Mouse (Mus musculus) frontal cortex, postnatal 36 days (tissue): ENCODE measurements around the gene Shank1.

Experiments
- DNase-seq, 2 experiments: peaks; one replicate each; pipeline ENCODE4 v3.0.0; 2022; ENCODE audit warnings: low spot score in 2 of 2

Gene Shank1

DNA sequence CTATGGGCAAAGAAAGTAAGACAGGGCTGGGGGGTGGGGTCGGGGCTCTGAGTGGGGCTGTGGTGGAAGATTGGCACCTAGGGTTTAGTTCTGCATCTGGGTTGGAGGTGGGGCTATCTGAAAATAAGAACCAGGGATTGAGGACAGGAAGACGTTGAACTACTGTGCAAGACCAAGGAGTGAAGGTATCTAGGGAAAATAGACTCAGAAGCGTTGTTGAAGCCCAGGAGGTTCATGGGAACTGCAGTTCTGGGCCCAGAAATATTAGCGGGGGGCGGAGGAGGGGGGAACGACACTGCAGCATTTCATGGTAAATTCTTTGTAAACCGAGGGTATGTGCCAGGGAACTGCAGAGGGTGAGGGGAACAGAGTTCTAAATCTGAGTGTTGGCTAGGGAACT is 63.4 kb downstream of the Shank1 start:
- no peak for DNase-seq

DNA sequence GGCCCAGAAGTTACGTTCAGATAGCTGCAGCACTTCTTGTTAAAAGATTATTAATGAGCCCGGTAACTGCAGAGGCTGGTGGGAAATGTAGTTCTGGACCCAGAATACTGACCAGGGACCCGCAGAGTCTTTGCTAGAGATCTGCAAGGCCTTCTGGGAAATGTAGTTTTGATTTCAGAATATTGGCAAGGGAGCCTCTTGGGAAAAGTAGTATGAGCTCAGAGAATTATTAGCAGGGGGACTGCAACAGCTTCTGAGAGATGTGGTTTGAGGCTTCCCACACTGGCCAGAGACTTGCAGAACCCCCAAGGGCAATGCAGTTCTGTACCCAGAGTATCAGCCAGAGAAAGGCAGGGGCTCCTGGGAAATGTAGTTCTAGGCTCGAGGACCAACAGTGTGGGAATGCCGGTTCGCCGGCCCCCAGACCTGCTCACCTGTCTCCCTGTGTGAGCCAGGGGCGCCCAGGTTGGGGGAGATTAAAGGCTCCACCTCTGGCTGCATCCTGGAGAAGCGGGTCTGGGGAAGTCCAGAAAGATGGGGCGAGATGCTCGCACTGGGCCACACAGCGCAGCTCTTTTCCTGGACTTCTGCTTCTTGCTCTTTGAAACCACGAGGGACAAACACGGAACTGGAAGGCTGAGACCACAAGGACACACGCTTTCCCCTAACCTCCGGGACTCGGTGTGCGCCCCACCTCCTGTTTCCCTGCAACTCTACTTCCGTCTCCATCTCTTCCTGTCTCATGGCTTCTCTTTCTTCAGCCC is 64.0 kb downstream of the Shank1 start:
- peak; percentile 86 to 97 for DNase-seq

DNA sequence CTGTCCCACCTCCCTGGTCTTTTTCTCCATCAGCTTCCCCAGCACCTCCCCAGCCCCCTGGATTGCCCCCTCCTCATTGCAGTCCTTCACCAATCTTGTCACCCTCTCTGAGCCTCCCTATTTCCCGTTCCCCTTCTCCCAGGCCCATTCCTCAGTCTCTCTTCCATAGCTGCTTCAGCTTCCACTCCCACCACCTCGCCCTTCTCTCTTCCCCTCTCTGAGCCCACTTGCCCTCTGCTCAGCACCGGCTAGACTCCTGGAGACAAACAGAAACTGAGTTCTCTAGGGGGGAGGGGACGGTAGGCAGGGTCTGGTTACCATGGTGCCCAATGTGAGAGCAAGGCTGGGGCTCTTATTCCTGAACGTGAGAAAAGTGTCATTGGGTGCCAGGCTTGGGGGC is 64.7 kb downstream of the Shank1 start:
- no peak for DNase-seq

DNA sequence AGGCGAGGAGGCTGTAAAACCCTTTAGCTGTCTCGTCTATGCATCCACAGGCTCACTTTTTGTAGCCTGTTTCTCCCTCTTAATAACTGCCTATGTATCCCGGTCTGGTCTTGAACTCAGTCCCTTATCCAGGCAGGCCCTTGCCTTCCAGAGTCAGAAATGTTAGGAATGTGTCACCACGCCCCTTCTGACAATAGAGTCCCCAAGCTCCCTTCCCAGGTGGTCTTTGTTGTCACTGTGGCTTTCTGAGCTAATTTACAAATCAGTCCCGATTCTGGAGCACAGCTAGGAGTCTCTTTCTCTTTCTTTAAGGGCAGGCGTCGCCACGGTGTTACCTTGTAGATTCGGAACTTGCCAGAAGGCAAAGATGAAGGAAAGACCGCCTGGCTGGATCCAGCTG is 65.2 kb downstream of the Shank1 start:
- no peak for DNase-seq

DNA sequence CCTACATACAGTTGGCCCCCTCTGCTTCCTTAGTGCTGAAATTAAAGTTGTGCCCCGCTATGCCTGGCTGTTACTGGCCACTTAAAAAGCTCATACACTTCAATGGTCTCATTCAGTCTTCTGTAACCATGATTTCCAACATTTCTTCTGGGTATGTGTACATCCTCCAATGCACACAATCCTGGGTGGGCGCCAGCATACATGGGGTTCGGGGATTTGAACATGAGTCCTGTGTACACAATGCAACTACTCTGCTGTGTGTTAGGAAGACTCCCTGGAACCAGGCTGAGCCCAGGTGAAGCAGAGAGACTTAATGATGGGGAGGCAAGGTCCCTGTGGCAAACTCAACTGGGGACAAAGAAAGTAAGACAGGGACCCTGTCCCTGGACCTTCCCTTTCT is 65.7 kb downstream of the Shank1 start:
- DNase-seq = no peak

DNA sequence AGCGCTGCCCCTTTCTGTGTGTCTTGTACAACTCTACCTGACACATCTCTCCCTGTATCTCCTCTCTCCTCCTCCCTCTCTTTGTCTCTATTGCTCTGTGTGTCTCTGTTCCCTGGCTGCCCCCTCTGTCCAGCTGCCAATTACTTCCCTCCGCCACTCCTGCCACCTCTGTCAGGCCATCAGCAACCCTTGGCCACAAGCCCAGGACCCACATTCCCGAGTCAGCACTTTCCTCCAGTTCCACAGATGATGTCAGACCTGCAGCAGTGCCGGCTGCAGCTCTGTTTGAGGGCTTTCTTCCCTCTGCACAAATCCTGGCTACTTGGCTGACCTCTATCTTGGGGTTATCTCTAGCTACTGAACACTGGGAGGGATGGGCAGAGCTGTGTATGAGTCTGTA is 68.2 kb downstream of the Shank1 start:
- DNase-seq = no peak

DNA sequence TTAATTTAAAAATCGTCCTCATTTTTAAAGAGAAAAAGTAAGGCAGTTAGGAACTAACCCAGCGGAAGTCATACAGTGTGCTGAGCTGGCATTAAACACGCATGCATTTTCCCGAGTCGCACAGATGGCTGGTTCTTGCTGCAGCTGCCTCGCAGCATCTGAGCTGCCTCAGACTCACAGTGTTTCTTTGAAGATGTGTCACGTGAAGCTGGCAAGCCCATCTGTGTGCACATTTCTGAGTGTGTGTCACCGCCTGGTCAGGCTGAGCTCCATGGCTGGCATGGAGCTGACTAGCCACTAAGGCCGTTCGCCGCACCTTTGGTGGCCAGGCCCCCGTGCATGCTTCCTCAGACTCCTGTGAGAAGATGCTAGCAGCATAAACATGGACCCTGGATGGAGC is 72.5 kb downstream of the Shank1 start:
- peak; percentile 81 to 92 for DNase-seq

DNA sequence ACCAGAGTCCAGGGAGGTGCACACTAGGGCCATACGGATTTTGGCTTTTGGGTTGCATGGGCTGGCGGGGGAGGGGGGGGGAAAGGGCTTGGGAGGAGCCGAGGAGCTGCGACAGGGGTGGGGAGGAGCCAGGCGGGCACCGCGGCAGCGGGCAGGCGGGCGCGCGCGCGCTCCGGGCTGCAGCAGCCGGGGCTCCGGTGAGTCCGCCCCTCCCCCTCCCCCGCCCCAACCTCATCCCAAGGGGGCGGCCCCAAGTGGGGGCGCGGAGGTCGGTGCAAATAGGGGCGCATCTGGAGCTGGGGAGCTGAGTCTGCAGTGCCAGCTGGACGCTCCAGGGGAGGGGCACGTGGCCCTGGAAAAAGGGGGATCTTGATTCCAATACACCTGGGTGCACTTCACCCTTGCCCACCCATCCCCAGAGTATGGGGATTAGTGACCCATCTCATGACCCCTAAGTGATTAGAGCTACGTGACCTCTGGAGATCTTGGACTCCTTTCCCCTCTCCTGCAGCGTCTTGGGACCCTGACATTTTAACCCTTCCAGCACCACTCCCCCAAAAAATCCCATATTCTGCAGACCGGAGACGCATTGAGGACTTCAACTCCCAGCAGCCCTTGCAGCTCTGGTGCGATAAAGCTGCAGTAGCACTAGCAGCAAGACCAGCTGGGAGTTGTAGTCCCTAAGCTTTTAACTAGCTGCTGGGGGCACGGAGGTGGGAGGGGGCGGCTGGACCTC is 74.1 kb downstream of the Shank1 start, which contains the start of gene Syt3:
TSS of gene Syt3 (plus strand) at position 123 of the 736 bp plus-strand sequence.
- DNase-seq = peak; percentile 84 to 90

DNA sequence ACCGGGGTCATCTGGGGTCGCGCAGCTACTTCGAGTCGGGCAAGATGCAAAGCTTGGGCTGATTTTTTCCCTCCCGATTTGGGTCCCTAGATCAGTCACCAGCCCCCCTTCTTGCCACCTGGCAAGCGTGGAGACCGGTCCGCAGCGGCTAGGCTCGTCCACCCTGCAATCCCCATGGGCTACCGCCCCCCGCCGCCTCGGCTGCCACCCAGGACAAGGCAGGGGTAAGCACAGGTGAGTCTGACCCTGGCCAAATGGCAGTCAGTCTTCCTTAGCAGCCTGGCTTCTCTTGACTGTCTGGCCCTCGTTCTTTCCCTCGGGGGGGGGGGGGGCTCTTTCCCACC is 74.6 kb downstream of the Shank1 start:
- DNase-seq = no peak

DNA sequence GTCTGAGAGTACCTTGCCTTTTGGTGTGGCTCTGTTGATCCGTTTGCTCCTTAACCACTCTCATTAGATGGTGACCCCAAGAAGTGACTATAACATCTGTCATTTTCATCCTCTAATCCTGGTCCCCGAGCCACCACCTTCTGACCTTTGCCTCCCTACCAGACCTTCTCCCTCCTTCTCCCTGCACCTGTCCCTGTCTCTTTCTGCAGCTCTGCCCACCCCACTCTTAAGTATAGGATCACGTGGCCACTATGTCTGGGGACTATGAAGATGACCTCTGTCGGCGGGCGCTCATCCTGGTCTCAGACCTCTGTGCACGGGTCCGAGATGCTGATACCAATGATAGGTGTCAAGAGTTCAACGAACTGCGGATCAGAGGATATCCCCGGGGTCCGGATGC is 75.7 kb downstream of the Shank1 start, which contains the start of gene 1700008O03Rik:
TSS of gene 1700008O03Rik (minus strand) at position 101 of the 400 bp plus-strand sequence.
- DNase-seq = no peak

DNA sequence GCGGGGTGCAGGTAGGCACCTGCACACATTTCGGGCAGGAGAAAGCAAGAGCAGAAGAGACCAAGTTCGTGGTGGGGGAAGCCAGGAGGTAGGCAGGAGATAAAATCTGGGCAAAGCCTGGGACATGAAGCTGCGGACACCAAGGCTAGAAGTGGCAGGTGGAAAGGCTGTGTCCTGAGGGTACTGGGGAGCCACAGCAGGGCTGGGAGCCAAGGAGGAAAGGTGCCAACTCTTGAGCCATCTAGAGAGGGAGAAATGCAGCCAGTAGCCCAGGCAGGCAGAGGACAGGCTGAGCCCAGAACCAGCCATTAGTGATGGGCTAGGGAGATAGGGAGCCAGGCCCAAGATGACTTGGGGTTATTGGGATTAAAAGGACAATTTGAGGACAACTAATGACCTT is 81.8 kb downstream of the Shank1 start:
- no peak for DNase-seq

DNA sequence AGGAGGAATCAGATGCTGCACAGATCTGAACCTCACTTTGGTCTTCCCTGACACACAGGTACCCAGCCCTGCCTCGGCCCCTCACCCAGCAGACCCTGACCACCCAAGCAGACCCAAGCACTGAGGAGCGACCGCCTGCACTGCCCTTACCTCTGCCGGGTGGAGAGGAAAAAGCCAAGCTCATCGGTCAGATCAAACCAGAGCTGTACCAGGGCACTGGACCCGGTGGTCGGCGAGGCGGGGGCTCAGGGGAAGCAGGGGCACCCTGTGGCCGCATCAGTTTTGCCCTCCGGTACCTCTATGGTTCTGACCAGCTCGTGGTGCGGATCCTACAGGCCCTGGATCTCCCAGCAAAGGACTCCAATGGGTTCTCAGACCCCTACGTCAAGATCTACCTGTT is 82.3 kb downstream of the Shank1 start:
- DNase-seq = no peak

DNA sequence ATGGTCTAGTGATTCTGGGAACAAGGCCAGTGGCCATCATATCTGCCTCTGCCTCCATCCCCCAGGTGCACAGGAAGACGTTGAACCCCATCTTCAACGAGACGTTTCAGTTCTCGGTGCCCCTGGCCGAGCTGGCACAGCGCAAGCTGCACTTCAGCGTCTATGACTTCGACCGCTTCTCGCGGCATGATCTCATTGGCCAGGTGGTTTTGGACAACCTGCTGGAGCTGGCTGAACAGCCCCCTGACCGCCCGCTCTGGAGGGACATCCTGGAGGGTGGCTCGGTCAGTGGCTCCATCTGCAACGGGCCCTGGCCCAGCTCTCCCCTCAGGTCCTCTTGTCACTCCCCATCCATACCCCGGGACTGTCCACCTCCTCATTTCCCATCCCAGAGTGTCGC is 83.2 kb downstream of the Shank1 start:
- no peak for DNase-seq

DNA sequence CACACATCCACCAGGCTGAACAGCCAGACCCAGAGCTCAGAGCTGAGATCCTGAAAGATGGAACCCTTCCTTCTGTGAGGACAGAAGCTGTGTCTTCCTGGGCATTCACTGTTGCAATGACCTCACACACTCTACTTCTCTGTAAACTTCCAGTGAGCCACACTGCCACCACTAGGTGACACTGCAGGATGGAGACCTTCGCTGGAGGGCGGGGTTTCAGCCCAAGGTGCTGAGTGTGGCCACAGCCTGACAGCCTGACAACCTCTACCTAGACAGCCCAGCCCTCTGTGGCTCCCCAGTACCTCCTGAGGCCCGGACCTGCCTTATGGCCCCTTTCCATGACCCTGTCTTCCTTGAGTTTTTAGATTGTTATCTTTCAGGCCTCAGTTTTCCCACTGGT is 88.5 kb downstream of the Shank1 start:
- DNase-seq = peak; percentile 44 to 61

DNA sequence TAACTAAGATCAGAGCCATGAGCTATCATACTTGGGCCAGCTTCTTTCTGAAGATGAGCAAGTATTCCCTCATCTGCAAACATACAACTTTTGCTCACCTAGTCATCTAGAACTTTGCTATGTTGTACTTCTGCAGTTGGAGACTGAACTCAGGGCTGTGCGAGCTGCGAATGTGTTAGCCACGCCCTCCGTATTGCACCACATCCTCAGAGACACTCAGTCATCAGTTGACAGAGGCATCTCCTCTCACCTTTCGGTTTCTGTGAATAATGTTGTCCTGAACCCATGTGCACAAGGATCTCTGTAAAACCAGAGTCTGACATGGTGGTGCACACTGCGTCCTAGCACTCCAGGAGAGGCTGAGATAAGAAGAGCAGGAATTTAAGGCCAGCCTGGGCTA is 91.6 kb downstream of the Shank1 start:
- no peak for DNase-seq

DNA sequence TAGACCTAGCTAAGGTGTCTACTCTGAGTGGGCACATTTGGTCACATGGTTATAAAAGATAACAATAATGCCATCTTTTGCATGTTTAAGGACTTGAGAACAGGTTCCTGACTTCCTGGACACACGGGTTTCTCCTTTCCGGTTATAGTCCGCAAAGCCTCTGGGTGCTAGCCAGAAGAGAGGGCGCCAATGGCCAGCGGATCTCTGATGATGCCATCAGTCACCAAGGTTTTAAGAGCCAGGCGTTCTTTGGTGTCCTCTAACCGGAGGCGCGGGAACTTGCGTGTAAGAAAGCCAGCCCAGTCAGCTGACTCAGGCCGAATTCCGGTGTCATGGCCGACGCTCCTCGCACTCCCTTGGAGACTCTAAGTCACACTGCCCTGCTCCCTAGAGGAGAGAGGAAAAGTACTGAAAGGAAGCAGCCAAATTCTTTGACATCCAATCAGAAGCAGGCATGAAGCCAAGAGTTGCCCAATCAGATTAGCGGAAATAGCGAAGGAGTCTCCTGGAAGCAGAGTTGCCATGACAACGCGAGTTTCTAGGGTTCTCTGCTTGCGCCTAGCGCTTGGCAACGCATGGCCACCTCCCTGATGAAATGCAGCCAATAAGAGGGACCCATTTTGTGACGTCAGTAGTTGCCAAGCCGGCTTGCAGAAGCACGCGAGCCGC is 95.4 kb downstream of the Shank1 start:
- DNase-seq = peak; percentile 92 to 98

DNA sequence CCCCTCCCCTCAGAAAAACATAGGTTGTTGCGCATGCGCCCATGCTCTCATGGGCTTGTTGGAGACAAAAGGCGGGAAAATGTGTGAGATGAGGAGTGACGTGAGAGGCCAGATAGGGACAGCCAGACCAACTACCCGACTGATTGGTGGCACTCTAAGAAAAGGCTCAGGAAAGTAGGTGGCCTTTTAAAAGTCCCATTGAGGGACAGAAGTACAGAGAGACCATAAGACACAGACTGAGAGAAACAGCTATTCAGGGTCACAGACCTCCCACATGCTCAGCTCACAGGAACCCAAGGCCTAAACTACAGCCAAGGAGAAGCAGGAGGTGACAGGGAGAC is 95.9 kb downstream of the Shank1 start:
- no peak for DNase-seq
